Mouse (Mus musculus) erythroblast, embryonic 14.5 days (primary cell): ENCODE measurements around the gene Tbc1d22b. TPM values are rescaled to one million over a fixed set of nuclear protein-coding genes. Genes with fewer than 3 reads are reported as not detected.

Experiments used
- H3K27me3 ChIP-seq: 2 replicates; pipeline ENCODE4 v1.6.1; 2012; ENCODE audit warnings: inconsistent platforms; ENCODE audit not compliant: control insufficient read depth
- H3K36me3 ChIP-seq: 2 replicates; pipeline ENCODE4 v1.6.1; 2012; ENCODE audit warnings: mild to moderate bottlenecking, inconsistent platforms; ENCODE audit not compliant: control insufficient read depth
- H3K4me1 ChIP-seq: 2 replicates; pipeline ENCODE4 v1.6.1; 2012; ENCODE audit warnings: inconsistent platforms; ENCODE audit not compliant: control insufficient read depth
- H3K4me3 ChIP-seq: replicated peaks from 2 replicates; pipeline ENCODE3; 2012; ENCODE audit warnings: moderate library complexity, mild to moderate bottlenecking, inconsistent platforms
- H3K9me3 ChIP-seq: 2 replicates; pipeline ENCODE4 v1.6.1; 2012; ENCODE audit warnings: low read length, inconsistent platforms, mixed read lengths; ENCODE audit not compliant: control insufficient read depth
- GATA1 ChIP-seq: IDR thresholded peaks from 2 replicates; pipeline ENCODE4 v1.6.1; 2012; ENCODE audit warnings: low read length, inconsistent platforms, mixed read lengths
- TAL1 ChIP-seq: IDR thresholded peaks from 3 replicates; pipeline ENCODE4 v1.6.1; 2012; ENCODE audit warnings: low read length, inconsistent platforms, mixed read lengths
- polyA plus RNA-seq: library from polyadenylated mRNA; stranded (reverse); fragments of >175 nt; gene quantifications from 2 replicates; pipeline ENCODE4 v1.2.3, GENCODE M21; 2012

Gene Tbc1d22b
- polyA plus RNA-seq, 1 experiment, result 0.99 TPM

GRCm38 (mm10) chr17:29579579-29580126 lies 30.1 kb downstream of the Tbc1d22b start:
- H3K27me3 ChIP-seq, result no peaks in the 10 kb centered on the region
- peaks cover 16% of the 10 kb centered on the region for H3K4me1 ChIP-seq
- no peak overlapping the region for H3K4me3 ChIP-seq
- H3K36me3 ChIP-seq, result peaks cover 55% of the 10 kb centered on the region
- H3K9me3 ChIP-seq, result no peaks in the 10 kb centered on the region
- TF ChIP-seq TAL1 (no peak), GATA1 (no peak)

GRCm38 (mm10) chr17:29583569-29583968 lies 34.0 kb downstream of the Tbc1d22b start:
- Histone ChIP-seq H3K27me3 (no peaks in the 10 kb centered on the region), H3K36me3 (peaks cover 32% of the 10 kb centered on the region), H3K4me3 (no peak overlapping the region), H3K9me3 (no peaks in the 10 kb centered on the region), H3K4me1 (peaks cover 16% of the 10 kb centered on the region)
- TF ChIP-seq GATA1 (no peak), TAL1 (no peak)

- peaks cover 16% of the 10 kb centered on the region for H3K4me1 ChIP-seq
- H3K36me3 ChIP-seq, result peaks cover 28% of the 10 kb centered on the region
- H3K27me3 ChIP-seq, result no peaks in the 10 kb centered on the region
- TF ChIP-seq GATA1 (no peak), TAL1 (no peak)
- H3K4me3 ChIP-seq, result no peak overlapping the region
- no peaks in the 10 kb centered on the region for H3K9me3 ChIP-seq
Measured at GRCm38 (mm10) chr17:29584306-29584705, 34.7 kb downstream of the Tbc1d22b start.

GRCm38 (mm10) chr17:29584737-29585136 lies 35.2 kb downstream of the Tbc1d22b start:
- H3K4me1 ChIP-seq, result peaks cover 16% of the 10 kb centered on the region
- H3K27me3 ChIP-seq, result no peaks in the 10 kb centered on the region
- TF ChIP-seq TAL1 (no peak), GATA1 (no peak)
- no peaks in the 10 kb centered on the region for H3K9me3 ChIP-seq
- peaks cover 25% of the 10 kb centered on the region for H3K36me3 ChIP-seq
- no peak overlapping the region for H3K4me3 ChIP-seq

GRCm38 (mm10) chr17:29585446-29585845 lies 35.9 kb downstream of the Tbc1d22b start:
- H3K27me3 ChIP-seq, result no peaks in the 10 kb centered on the region
- peaks cover 23% of the 10 kb centered on the region for H3K36me3 ChIP-seq
- no peaks in the 10 kb centered on the region for H3K9me3 ChIP-seq
- TF ChIP-seq TAL1, result no peak
- no peak for TF ChIP-seq GATA1
- peaks cover 16% of the 10 kb centered on the region for H3K4me1 ChIP-seq
- H3K4me3 ChIP-seq, result no peak overlapping the region

- Histone ChIP-seq H3K9me3 (no peaks in the 10 kb centered on the region), H3K27me3 (no peaks in the 10 kb centered on the region), H3K36me3 (peaks cover 15% of the 10 kb centered on the region), H3K4me1 (peaks cover 12% of the 10 kb centered on the region), H3K4me3 (no peak overlapping the region)
- no peak for TF ChIP-seq GATA1
- TF ChIP-seq TAL1, result no peak
Measured at GRCm38 (mm10) chr17:29586921-29587320, 37.3 kb downstream of the Tbc1d22b start.

GRCm38 (mm10) chr17:29589221-29589898 lies 39.8 kb downstream of the Tbc1d22b start:
- Histone ChIP-seq H3K4me1 (peaks cover 1% of the 10 kb centered on the region; the same call in 1 of the 2 replicates), H3K9me3 (no peaks in the 10 kb centered on the region), H3K36me3 (peaks cover 3% of the 10 kb centered on the region), H3K27me3 (no peaks in the 10 kb centered on the region), H3K4me3 (no peak overlapping the region)
- no peak for TF ChIP-seq GATA1
- TF ChIP-seq TAL1, result no peak

GRCm38 (mm10) chr17:29595891-29596770 lies 46.5 kb downstream of the Tbc1d22b start:
- no peaks in the 10 kb centered on the region for H3K9me3 ChIP-seq
- H3K27me3 ChIP-seq, result no peaks in the 10 kb centered on the region
- TF ChIP-seq TAL1 (no peak), GATA1 (no peak)
- H3K36me3 ChIP-seq, result peaks cover 42% of the 10 kb centered on the region
- no peak overlapping the region for H3K4me3 ChIP-seq
- no peaks in the 10 kb centered on the region for H3K4me1 ChIP-seq

- peaks cover 42% of the 10 kb centered on the region for H3K36me3 ChIP-seq
- no peaks in the 10 kb centered on the region for H3K9me3 ChIP-seq
- no peaks in the 10 kb centered on the region for H3K27me3 ChIP-seq
- no peak for TF ChIP-seq TAL1
- TF ChIP-seq GATA1, result no peak
- H3K4me3 ChIP-seq, result no peak overlapping the region
- no peaks in the 10 kb centered on the region for H3K4me1 ChIP-seq
Measured at GRCm38 (mm10) chr17:29596771-29597132, 47.2 kb downstream of the Tbc1d22b start.
